Mouse (Mus musculus): ENCODE measurements around the gene Pex3. TPM values are rescaled to one million over a fixed set of nuclear protein-coding genes. Genes with fewer than 3 reads are reported as not detected.

Pex3 gene
- polyA plus RNA-seq, 1 experiment from 2014 or later, result 31.3 TPM

DNA sequence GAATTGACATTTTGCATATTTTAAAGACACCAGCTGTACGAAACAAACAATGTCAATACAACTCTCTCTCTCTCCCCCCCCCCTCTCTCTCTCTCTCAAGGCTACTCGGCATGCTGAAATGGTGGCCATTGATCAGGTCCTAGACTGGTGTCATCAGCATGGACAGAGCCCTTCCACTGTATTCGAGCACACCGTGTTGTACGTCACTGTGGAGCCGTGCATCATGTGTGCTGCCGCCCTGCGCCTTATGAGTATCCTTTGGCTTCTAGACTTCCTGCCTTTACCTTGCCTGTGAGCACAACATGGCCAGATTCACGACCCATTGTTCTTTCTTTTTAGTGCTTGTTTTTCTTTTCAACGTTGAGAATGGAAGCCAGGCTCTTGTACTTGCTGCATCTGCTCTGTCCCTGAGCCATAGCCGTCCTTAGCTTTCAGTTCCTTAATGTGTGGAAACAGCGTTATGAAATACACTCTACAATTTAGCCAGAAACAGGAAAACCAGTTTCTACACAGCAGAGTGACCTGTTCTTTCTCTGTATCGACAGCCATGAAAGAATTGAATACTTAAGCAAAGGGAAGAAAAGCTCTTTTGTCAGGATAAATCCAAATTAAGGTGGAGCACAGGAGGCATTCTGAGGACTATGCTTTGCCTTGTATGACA is 7.2 kb upstream of the Pex3 start:
- H3K9ac ChIP-seq (ENCODE audit: low read depth, low read length), result no peak overlapping the region
- H3K9me3 ChIP-seq (ENCODE audit: control insufficient read depth, low read length), result no peaks in the 10 kb centered on the region
- H3K27me3 ChIP-seq (replicated peaks; ENCODE audit: control insufficient read depth, insufficient read depth, low read length), result no peaks in the 10 kb centered on the region
- DNase-seq (ENCODE audit: low spot score), result no peak
- H3K4me1 ChIP-seq (ENCODE audit: control insufficient read depth, insufficient read depth, low read length), result 0 out of 2 replicates have a peak, but pooled peaks cover 2% of the 10 kb centered on the region
- peaks cover 57% of the 10 kb centered on the region for H3K36me3 ChIP-seq (ENCODE audit: control insufficient read depth, insufficient read depth, low read length)
- H3K4me3 ChIP-seq (ENCODE audit: low read depth, low read length), result no peak overlapping the region
- no peak overlapping the region for H3K27ac ChIP-seq (replicated peaks; ENCODE audit: low read depth, low read length)
- no peak overlapping the region for H3K4me2 ChIP-seq (ENCODE audit: low read depth, low read length)
- ATAC-seq (ENCODE audit: low read depth), result no peak
- 91% methylated on average over 13 of the region's 13 CpGs for WGBS

DNA sequence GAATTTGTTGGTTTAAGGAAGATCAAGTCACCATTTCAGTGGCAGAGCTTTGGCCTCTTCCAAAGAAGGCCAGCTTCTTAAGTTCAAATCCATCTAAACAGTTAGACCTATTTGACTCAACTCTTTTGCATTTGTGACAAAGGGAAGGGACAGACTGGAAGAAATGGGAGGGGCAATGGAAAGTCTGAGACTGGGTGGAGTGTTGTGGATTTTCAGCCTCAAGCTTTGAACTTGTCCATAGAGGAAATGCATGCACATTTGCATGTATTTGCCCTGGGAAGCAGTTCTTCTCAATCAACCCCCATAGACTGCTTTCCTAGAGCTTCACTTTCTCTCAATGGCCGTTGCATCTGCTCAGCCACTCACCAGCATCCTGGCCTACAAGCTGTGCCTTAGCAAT is 1.4 kb upstream of the Pex3 start:
- no peaks in the 10 kb centered on the region for H3K27me3 ChIP-seq (replicated peaks; ENCODE audit: control insufficient read depth, insufficient read depth, low read length)
- no peak overlapping the region for H3K4me3 ChIP-seq (ENCODE audit: low read depth, low read length)
- H3K36me3 ChIP-seq (ENCODE audit: control insufficient read depth, insufficient read depth, low read length), result peaks cover 14% of the 10 kb centered on the region
- WGBS, result 96% methylated on average over 1 of the region's 1 CpGs
- no peak overlapping the region for H3K4me2 ChIP-seq (ENCODE audit: low read depth, low read length)
- H3K9ac ChIP-seq (ENCODE audit: low read depth, low read length), result no peak overlapping the region
- DNase-seq (ENCODE audit: low spot score) (no peak), ATAC-seq (ENCODE audit: low read depth) (no peak)
- no peak overlapping the region for H3K27ac ChIP-seq (replicated peaks; ENCODE audit: low read depth, low read length)
- no peaks in the 10 kb centered on the region for H3K9me3 ChIP-seq (ENCODE audit: control insufficient read depth, low read length)
- H3K4me1 ChIP-seq (ENCODE audit: control insufficient read depth, insufficient read depth, low read length), result peaks cover 7% of the 10 kb centered on the region

DNA sequence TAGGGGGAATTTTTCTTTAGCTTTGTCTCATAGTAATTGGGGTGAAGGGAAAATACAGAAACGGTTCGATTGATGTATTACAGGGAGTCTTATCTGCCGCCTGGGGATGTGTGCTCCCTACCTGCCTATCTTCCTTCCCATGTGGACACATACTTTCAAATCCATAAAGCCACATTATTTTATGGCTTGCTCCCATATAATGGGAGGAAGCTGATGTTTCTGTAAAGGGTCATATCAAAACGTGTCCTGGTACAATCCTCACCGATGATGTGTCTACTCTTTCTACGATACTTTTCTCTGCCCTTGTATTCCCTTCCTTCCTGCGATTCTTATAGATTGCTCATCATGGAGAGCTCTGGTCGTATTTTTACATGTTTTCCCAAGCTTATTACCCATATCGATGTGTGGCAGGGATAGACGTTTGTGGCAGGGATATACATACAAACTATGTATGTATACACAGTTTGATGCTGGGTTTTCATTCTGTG is 600 bp upstream of the Pex3 start:
- Histone ChIP-seq H3K27me3 (replicated peaks; ENCODE audit: control insufficient read depth, insufficient read depth, low read length) (no peaks in the 10 kb centered on the region), H3K4me1 (ENCODE audit: control insufficient read depth, insufficient read depth, low read length) (peaks cover 7% of the 10 kb centered on the region), H3K4me3 (ENCODE audit: low read depth, low read length) (peak overlapping the region; percentile 79), H3K4me2 (ENCODE audit: low read depth, low read length) (peak overlapping the region; percentile 87), H3K36me3 (ENCODE audit: control insufficient read depth, insufficient read depth, low read length) (peaks cover 7% of the 10 kb centered on the region; the same call in 1 of the 2 replicates), H3K9me3 (ENCODE audit: control insufficient read depth, low read length) (no peaks in the 10 kb centered on the region), H3K9ac (ENCODE audit: low read depth, low read length) (peak overlapping the region; percentile 87), H3K27ac (replicated peaks; ENCODE audit: low read depth, low read length) (peak overlapping the region; percentile 81)
- 22% methylated on average over 10 of the region's 10 CpGs for WGBS
- DNase-seq (ENCODE audit: low spot score), result no peak
- ATAC-seq (ENCODE audit: low read depth), result 0 out of 2 replicates have a peak, but pooled peaks have one; percentile 5

DNA sequence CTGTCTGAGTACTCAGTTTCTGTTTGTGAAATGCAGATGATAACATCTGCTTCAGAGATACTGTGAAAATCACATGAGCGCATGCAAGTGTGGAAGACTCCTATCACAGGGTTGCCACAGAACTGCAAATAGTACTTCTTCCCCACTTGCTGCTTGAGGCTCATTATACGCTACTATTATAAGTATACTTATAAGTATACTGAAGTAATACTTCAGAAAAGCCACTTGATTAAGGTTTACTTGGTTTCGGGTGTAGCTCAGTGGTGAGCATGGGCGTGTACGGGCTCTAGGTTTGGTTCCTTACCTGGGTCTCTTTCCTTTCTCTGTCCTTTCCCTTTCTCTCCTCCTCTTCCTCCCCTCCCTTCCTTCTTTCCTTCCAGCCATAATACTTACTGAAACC is 11.2 kb downstream of the Pex3 start:
- Histone ChIP-seq H3K27me3 (replicated peaks; ENCODE audit: control insufficient read depth, insufficient read depth, low read length) (no peaks in the 10 kb centered on the region), H3K9me3 (ENCODE audit: control insufficient read depth, low read length) (no peaks in the 10 kb centered on the region), H3K4me2 (ENCODE audit: low read depth, low read length) (no peak overlapping the region), H3K27ac (replicated peaks; ENCODE audit: low read depth, low read length) (no peak overlapping the region), H3K4me1 (ENCODE audit: control insufficient read depth, insufficient read depth, low read length) (no peaks in the 10 kb centered on the region), H3K4me3 (ENCODE audit: low read depth, low read length) (no peak overlapping the region), H3K9ac (ENCODE audit: low read depth, low read length) (no peak overlapping the region), H3K36me3 (ENCODE audit: control insufficient read depth, insufficient read depth, low read length) (peaks cover 40% of the 10 kb centered on the region)
- ATAC-seq (ENCODE audit: low read depth) (no peak), DNase-seq (ENCODE audit: low spot score) (no peak)
- WGBS, result 95% methylated on average over 5 of the region's 5 CpGs

DNA sequence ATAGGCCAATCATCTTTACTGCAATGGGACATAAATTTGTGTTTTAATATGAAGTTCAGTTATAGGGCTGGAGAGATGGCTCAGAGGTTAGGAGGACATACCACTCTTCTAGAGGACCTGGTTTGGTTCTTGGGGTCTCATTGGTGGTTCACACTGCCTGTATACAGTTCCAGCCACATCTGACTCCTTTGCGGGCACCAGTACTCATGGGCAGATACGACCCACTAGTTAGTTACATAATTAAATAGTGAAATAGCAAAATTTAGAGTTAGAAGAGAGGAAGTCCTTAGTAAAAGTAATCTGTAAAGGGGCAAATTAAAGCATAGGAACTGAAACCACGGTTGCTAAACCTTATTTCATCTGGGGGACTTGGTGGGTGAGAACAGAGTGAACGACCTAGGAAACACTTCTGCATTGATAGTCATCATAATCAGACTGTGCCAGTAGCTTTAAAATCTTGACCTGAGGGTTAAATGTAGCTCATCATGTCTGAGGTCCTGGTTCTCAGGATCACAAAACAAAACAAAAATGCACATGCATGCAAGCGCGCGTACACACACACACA is 13.1 kb downstream of the Pex3 start:
- Histone ChIP-seq H3K9me3 (ENCODE audit: control insufficient read depth, low read length) (no peaks in the 10 kb centered on the region), H3K27me3 (replicated peaks; ENCODE audit: control insufficient read depth, insufficient read depth, low read length) (no peaks in the 10 kb centered on the region), H3K4me1 (ENCODE audit: control insufficient read depth, insufficient read depth, low read length) (no peaks in the 10 kb centered on the region), H3K36me3 (ENCODE audit: control insufficient read depth, insufficient read depth, low read length) (peaks cover 44% of the 10 kb centered on the region), H3K4me2 (ENCODE audit: low read depth, low read length) (no peak overlapping the region), H3K9ac (ENCODE audit: low read depth, low read length) (no peak overlapping the region), H3K27ac (replicated peaks; ENCODE audit: low read depth, low read length) (no peak overlapping the region), H3K4me3 (ENCODE audit: low read depth, low read length) (no peak overlapping the region)
- DNase-seq (ENCODE audit: low spot score) (no peak), ATAC-seq (ENCODE audit: low read depth) (no peak)
- WGBS, result 93% methylated on average over 7 of the region's 7 CpGs

DNA sequence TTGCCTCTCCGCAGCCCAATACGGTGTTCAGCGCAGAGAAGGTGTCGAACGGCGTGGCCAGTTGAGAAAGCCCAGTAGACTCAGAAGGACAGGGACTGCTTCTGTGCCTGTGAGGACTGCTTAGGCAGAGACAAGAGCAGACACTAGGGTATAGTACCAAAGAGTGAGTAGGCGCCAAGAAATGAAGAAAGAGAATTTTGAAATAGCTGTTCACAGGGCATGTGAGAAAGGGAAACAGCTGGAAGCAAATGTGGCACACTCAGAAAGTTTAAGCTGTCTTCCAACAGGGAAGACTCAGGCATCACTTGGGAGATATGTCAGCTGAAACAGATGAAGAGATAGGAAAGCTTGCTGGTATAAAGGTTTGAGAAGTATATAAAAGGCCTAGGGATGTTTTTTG is 16.2 kb downstream of the Pex3 start:
- Histone ChIP-seq H3K27me3 (replicated peaks; ENCODE audit: control insufficient read depth, insufficient read depth, low read length) (no peaks in the 10 kb centered on the region), H3K4me1 (ENCODE audit: control insufficient read depth, insufficient read depth, low read length) (no peaks in the 10 kb centered on the region), H3K4me3 (ENCODE audit: low read depth, low read length) (no peak overlapping the region), H3K9me3 (ENCODE audit: control insufficient read depth, low read length) (no peaks in the 10 kb centered on the region), H3K36me3 (ENCODE audit: control insufficient read depth, insufficient read depth, low read length) (peaks cover 46% of the 10 kb centered on the region), H3K4me2 (ENCODE audit: low read depth, low read length) (no peak overlapping the region), H3K27ac (replicated peaks; ENCODE audit: low read depth, low read length) (no peak overlapping the region), H3K9ac (ENCODE audit: low read depth, low read length) (no peak overlapping the region)
- no peak for DNase-seq (ENCODE audit: low spot score)
- WGBS, result 96% methylated on average over 7 of the region's 7 CpGs
- no peak for ATAC-seq (ENCODE audit: low read depth)

DNA sequence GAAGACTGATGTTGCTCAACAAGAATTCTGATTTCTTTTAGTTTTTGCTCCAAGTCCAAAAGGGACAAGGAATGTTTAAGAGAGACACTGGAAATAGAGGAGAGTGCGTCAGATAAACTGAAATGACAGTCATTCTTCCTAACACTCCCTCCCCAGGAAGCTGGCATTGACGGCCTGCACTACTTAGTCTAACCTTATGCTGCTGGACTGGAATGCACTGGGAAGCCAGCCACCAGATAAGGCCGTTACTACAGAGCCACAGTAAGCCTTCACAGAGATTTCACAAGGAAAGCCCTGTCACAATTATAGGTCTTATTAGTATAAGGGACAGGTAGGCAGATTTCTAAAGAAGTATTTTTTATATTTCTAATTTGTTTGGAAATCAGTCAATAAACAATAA is 18.2 kb downstream of the Pex3 start:
- H3K4me2 ChIP-seq (ENCODE audit: low read depth, low read length), result no peak overlapping the region
- H3K27me3 ChIP-seq (replicated peaks; ENCODE audit: control insufficient read depth, insufficient read depth, low read length), result no peaks in the 10 kb centered on the region
- DNase-seq (ENCODE audit: low spot score) (no peak), ATAC-seq (ENCODE audit: low read depth) (no peak)
- H3K9me3 ChIP-seq (ENCODE audit: control insufficient read depth, low read length), result no peaks in the 10 kb centered on the region
- peaks cover 53% of the 10 kb centered on the region for H3K36me3 ChIP-seq (ENCODE audit: control insufficient read depth, insufficient read depth, low read length)
- no peak overlapping the region for H3K4me3 ChIP-seq (ENCODE audit: low read depth, low read length)
- H3K27ac ChIP-seq (replicated peaks; ENCODE audit: low read depth, low read length), result no peak overlapping the region
- H3K4me1 ChIP-seq (ENCODE audit: control insufficient read depth, insufficient read depth, low read length), result no peaks in the 10 kb centered on the region
- no peak overlapping the region for H3K9ac ChIP-seq (ENCODE audit: low read depth, low read length)
- 75% methylated on average over 3 of the region's 3 CpGs for WGBS

DNA sequence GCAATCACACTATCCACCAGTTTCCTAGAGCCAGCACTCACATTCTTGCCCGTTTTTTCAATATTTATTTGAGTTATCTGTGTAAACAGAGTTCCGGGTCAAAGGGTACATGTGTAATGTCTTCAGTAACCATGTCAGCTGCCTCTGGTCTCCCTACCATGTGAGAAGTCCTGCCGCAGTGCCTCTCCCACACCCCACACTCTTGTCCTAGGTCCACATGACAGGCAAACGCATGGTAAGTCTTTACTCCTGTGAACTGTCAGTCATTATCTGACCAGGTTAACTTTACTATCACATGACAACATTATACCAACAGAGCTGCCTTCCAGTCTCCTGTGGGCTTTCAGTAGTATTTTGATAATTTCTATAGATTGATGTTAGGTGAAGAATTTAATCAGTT is 24.8 kb downstream of the Pex3 start:
- no peak for ATAC-seq (ENCODE audit: low read depth)
- no peak for DNase-seq (ENCODE audit: low spot score)

DNA sequence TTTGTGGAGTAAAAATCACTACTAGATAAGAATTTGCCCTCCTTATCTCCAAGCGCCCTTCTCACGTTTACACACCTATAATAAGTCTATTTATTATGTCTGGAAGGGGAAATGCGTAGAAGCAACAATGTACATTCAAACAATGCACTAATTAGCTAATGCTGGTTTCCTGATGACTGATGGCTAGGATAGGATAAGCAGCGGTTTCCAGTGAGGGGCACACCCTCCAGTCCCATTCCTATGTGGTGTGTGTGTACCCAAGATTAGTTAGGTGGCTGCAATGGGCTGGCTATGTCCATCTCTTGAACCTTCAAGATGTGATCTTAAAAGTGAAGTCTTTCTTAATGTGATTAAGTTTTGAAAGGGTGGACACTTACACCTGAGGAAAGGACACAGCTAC is 31.1 kb downstream of the Pex3 start:
- no peaks in the 10 kb centered on the region for H3K27me3 ChIP-seq (replicated peaks; ENCODE audit: control insufficient read depth, insufficient read depth, low read length)
- ATAC-seq (ENCODE audit: low read depth), result no peak

More for the DNA sequence above, 24.8 kb downstream of the Pex3 start:
- no peak overlapping the region for H3K9ac ChIP-seq (ENCODE audit: low read depth, low read length)
- no peaks in the 10 kb centered on the region for H3K27me3 ChIP-seq (replicated peaks; ENCODE audit: control insufficient read depth, insufficient read depth, low read length)
- 77% methylated on average over 4 of the region's 4 CpGs for WGBS
- H3K36me3 ChIP-seq (ENCODE audit: control insufficient read depth, insufficient read depth, low read length), result peaks cover 57% of the 10 kb centered on the region
- H3K4me2 ChIP-seq (ENCODE audit: low read depth, low read length), result no peak overlapping the region
- no peak overlapping the region for H3K27ac ChIP-seq (replicated peaks; ENCODE audit: low read depth, low read length)
- H3K9me3 ChIP-seq (ENCODE audit: control insufficient read depth, low read length), result no peaks in the 10 kb centered on the region
- H3K4me1 ChIP-seq (ENCODE audit: control insufficient read depth, insufficient read depth, low read length), result no peaks in the 10 kb centered on the region
- H3K4me3 ChIP-seq (ENCODE audit: low read depth, low read length), result no peak overlapping the region

More for the DNA sequence above, 31.1 kb downstream of the Pex3 start:
- no peaks in the 10 kb centered on the region for H3K9me3 ChIP-seq (ENCODE audit: control insufficient read depth, low read length)
- 79% methylated on average over 4 of the region's 4 CpGs for WGBS
- H3K4me1 ChIP-seq (ENCODE audit: control insufficient read depth, insufficient read depth, low read length), result no peaks in the 10 kb centered on the region
- H3K36me3 ChIP-seq (ENCODE audit: control insufficient read depth, insufficient read depth, low read length), result peaks cover 20% of the 10 kb centered on the region; the same call in 1 of the 2 replicates
- no peak for DNase-seq (ENCODE audit: low spot score)
- H3K27ac ChIP-seq (replicated peaks; ENCODE audit: low read depth, low read length), result no peak overlapping the region
- H3K9ac ChIP-seq (ENCODE audit: low read depth, low read length), result no peak overlapping the region
- H3K4me2 ChIP-seq (ENCODE audit: low read depth, low read length), result no peak overlapping the region
- no peak overlapping the region for H3K4me3 ChIP-seq (ENCODE audit: low read depth, low read length)
